Mouse (Mus musculus) kidney, adult 2 months (tissue): Measurements from ENCODE around the gene Ppfibp1.

ENCODE experiments used
- CTCF ChIP-seq: fragments of 200-500 bp; conservative IDR thresholded peaks from 2 replicates; pipeline ENCODE4 v1.5.1; 2011; ENCODE audit warnings: low read depth, mild to moderate bottlenecking, control low read depth, low read length, moderate library complexity, mixed read lengths; ENCODE audit not compliant: insufficient read depth, insufficient read length
- POLR2A ChIP-seq: fragments of 200-500 bp; IDR thresholded peaks from one replicate; pipeline ENCODE4 v1.6.1; 2011; ENCODE audit warnings: low read depth, low read length, control low read depth

- TF ChIP-seq CTCF = no peak
- no peak for TF ChIP-seq POLR2A
Observed at GRCm38 (mm10) chr6:146851916-146852315, 36.4 kb upstream of the Ppfibp1 start.
